Mouse (Mus musculus) liver, adult 2 months (tissue): ENCODE data around the gene Gpc6.

Experiments
- CTCF ChIP-seq: fragments of 200-500 bp; IDR thresholded peaks from 2 replicates; pipeline ENCODE4 v1.5.1; 2011; ENCODE audit warnings: low read depth, low read length, control low read depth
- POLR2A ChIP-seq: fragments of 200-500 bp; IDR thresholded peaks from 2 replicates; pipeline ENCODE4 v1.6.1; 2011; ENCODE audit warnings: low read length, control low read depth; ENCODE audit not compliant: insufficient read depth; ENCODE audit errors: extremely low read depth

DNA sequence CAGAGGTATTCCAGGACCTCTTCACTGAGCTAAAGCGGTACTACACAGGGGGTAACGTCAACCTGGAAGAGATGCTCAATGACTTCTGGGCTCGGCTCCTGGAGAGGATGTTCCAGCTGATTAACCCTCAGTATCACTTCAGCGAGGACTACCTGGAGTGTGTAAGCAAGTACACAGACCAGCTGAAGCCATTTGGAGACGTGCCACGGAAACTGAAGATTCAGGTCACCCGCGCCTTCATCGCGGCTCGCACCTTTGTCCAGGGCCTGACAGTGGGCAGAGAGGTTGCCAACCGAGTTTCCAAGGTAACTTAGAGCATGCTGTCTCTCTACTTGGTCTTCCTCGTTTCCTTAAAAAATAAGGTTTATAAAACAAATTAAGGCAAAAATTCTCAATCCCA, 510.6 kb downstream of the Gpc6 start:
- TF ChIP-seq POLR2A (no peak), CTCF (no peak)
